Mouse (Mus musculus) forebrain, embryonic 13.5 days (tissue): ENCODE results near the gene Prrx2. TPM values are rescaled to one million over a fixed set of nuclear protein-coding genes. Genes with fewer than 3 reads are reported as not detected.
A peak's percentile ranks its signal among the peaks of the same experiment; 100 is the strongest.
"Not testable (repeated sequence)": the region's sequence is repeated elsewhere in the genome, so short reads cannot be mapped to it uniquely, and the experiment has no call there.

ENCODE experiments used
- ATAC-seq: fragments of 200-750 bp; cut with Nextera tagmentation; 2 replicates; pipeline ENCODE4 v1.8.0; 2017
- H3K27ac ChIP-seq: fragments of 300-500 bp; sonication (generic); 2 replicates; pipeline ENCODE4 v1.5.1; 2015; ENCODE audit warnings: inconsistent platforms, mild to moderate bottlenecking, moderate library complexity
- H3K27me3 ChIP-seq: fragments of 300-500 bp; sonication (generic); 2 replicates; pipeline ENCODE4 v1.6.1; 2015; ENCODE audit warnings: mild to moderate bottlenecking, inconsistent platforms
- H3K36me3 ChIP-seq: fragments of 300-500 bp; sonication (generic); 2 replicates; pipeline ENCODE4 v1.6.1; 2015; ENCODE audit warnings: mild to moderate bottlenecking, inconsistent platforms; ENCODE audit not compliant: poor library complexity, severe bottlenecking
- H3K4me1 ChIP-seq: fragments of 300-500 bp; sonication (generic); 2 replicates; pipeline ENCODE4 v1.6.1; 2015; ENCODE audit warnings: inconsistent platforms
- H3K4me2 ChIP-seq: fragments of 300-500 bp; sonication (generic); 2 replicates; pipeline ENCODE4 v1.6.1; 2015; ENCODE audit warnings: inconsistent platforms, mild to moderate bottlenecking, moderate library complexity
- H3K4me3 ChIP-seq: fragments of 300-500 bp; sonication (generic); 2 replicates; pipeline ENCODE4 v1.5.1; 2015; ENCODE audit warnings: mild to moderate bottlenecking, inconsistent platforms
- H3K9ac ChIP-seq: fragments of 300-500 bp; sonication (generic); 2 replicates; pipeline ENCODE4 v1.6.1; 2015; ENCODE audit warnings: mild to moderate bottlenecking, inconsistent platforms
- H3K9me3 ChIP-seq: fragments of 300-500 bp; sonication (generic); replicated peaks from 2 replicates; pipeline ENCODE4 v1.6.1; 2016; ENCODE audit warnings: inconsistent platforms
- WGBS: fragments of 180-500 bp; shearing (Covaris S2); methylation state at CpG from one replicate; pipeline ENCODE4 v1.1.7; 2015; 5-methylcytosine and 5-hydroxymethylcytosine counted together
- polyA plus RNA-seq: library from polyadenylated mRNA; unstranded; fragments of >200 nt; fragmentation: Nextera tagmentation; extraction: Ambion mirVana; gene quantifications from 2 replicates; pipeline ENCODE4 v1.2.1, GENCODE M21; 2015

The Prrx2 gene
- polyA plus RNA-seq, 1 experiment from 2014 or later, result 1.8 TPM

GRCm38 (mm10) chr2:30902256-30902655 is 67.5 kb downstream of the Prrx2 start:
- Histone ChIP-seq H3K36me3 (no peaks in the 10 kb centered on the region), H3K9ac (peak overlapping the region; percentile 62; the same call in 1 of the 2 replicates), H3K27me3 (0 out of 2 replicates have a peak, but pooled peaks cover 11% of the 10 kb centered on the region), H3K27ac (no peak overlapping the region), H3K4me3 (peak overlapping the region; percentile 34), H3K9me3 (no peaks in the 10 kb centered on the region), H3K4me2 (peak overlapping the region; percentile 66), H3K4me1 (peaks cover 16% of the 10 kb centered on the region)
- 38% methylated on average over 8 of the region's 8 CpGs for WGBS
- no peak for ATAC-seq

- Histone ChIP-seq H3K4me3 (peak overlapping the region; percentile 34), H3K9ac (peak overlapping the region; percentile 62), H3K4me2 (peak overlapping the region; percentile 66), H3K27me3 (0 out of 2 replicates have a peak, but pooled peaks cover 11% of the 10 kb centered on the region), H3K27ac (no peak overlapping the region), H3K9me3 (no peaks in the 10 kb centered on the region), H3K36me3 (no peaks in the 10 kb centered on the region), H3K4me1 (peaks cover 13% of the 10 kb centered on the region)
- 0 out of 2 replicates have a peak, but pooled peaks have one; percentile 45 for ATAC-seq
- 10% methylated on average over 37 of the region's 37 CpGs for WGBS
Measured at GRCm38 (mm10) chr2:30902726-30903722, 68.3 kb downstream of the Prrx2 start.

GRCm38 (mm10) chr2:30904231-30904630 is 69.5 kb downstream of the Prrx2 start:
- Histone ChIP-seq H3K4me3 (no peak overlapping the region), H3K27ac (no peak overlapping the region), H3K9me3 (no peaks in the 10 kb centered on the region), H3K27me3 (0 out of 2 replicates have a peak, but pooled peaks cover 11% of the 10 kb centered on the region), H3K4me1 (peaks cover 13% of the 10 kb centered on the region), H3K9ac (no peak overlapping the region), H3K36me3 (no peaks in the 10 kb centered on the region), H3K4me2 (no peak overlapping the region)
- ATAC-seq, result no peak
- WGBS, result 83% methylated on average over 6 of the region's 6 CpGs

GRCm38 (mm10) chr2:30904991-30905390 is 70.2 kb downstream of the Prrx2 start:
- Histone ChIP-seq H3K27me3 (0 out of 2 replicates have a peak, but pooled peaks cover 11% of the 10 kb centered on the region), H3K4me3 (no peak overlapping the region), H3K9me3 (no peaks in the 10 kb centered on the region), H3K36me3 (no peaks in the 10 kb centered on the region), H3K27ac (no peak overlapping the region), H3K4me1 (peaks cover 13% of the 10 kb centered on the region), H3K9ac (no peak overlapping the region), H3K4me2 (no peak overlapping the region)
- no peak for ATAC-seq
- WGBS, result 86% methylated on average over 7 of the region's 7 CpGs

- Histone ChIP-seq H3K4me1 (peaks cover 13% of the 10 kb centered on the region), H3K9me3 (no peaks in the 10 kb centered on the region), H3K27me3 (0 out of 2 replicates have a peak, but pooled peaks cover 11% of the 10 kb centered on the region), H3K9ac (no peak overlapping the region), H3K4me2 (no peak overlapping the region), H3K27ac (no peak overlapping the region), H3K36me3 (no peaks in the 10 kb centered on the region), H3K4me3 (no peak overlapping the region)
- WGBS, result 85% methylated on average over 8 of the region's 8 CpGs
- ATAC-seq, result no peak
Measured at GRCm38 (mm10) chr2:30905906-30906305, 71.1 kb downstream of the Prrx2 start.

GRCm38 (mm10) chr2:30906641-30907040 is 71.9 kb downstream of the Prrx2 start:
- H3K4me1 ChIP-seq, result peaks cover 13% of the 10 kb centered on the region
- H3K36me3 ChIP-seq, result no peaks in the 10 kb centered on the region
- no peak overlapping the region for H3K4me3 ChIP-seq
- whole genome bisulfite sequencing, result 77% methylated on average over 4 of the region's 4 CpGs
- no peak overlapping the region for H3K27ac ChIP-seq
- 0 out of 2 replicates have a peak, but pooled peaks cover 11% of the 10 kb centered on the region for H3K27me3 ChIP-seq
- H3K9me3 ChIP-seq, result no peaks in the 10 kb centered on the region
- no peak overlapping the region for H3K9ac ChIP-seq
- no peak overlapping the region for H3K4me2 ChIP-seq
- ATAC-seq, result no peak

GRCm38 (mm10) chr2:30912291-30912773 is 77.6 kb downstream of the Prrx2 start:
- Histone ChIP-seq H3K27me3 (no peaks in the 10 kb centered on the region), H3K9ac (no peak overlapping the region), H3K27ac (no peak overlapping the region), H3K4me2 (no peak overlapping the region), H3K4me1 (no peaks in the 10 kb centered on the region; the same call in 1 of the 2 replicates), H3K9me3 (no peaks in the 10 kb centered on the region), H3K36me3 (no peaks in the 10 kb centered on the region), H3K4me3 (no peak overlapping the region)
- ATAC-seq, result no peak
- WGBS, result 65% methylated on average over 4 of the region's 4 CpGs

GRCm38 (mm10) chr2:30913022-30913421 is 78.2 kb downstream of the Prrx2 start:
- no peak overlapping the region for H3K27ac ChIP-seq

GRCm38 (mm10) chr2:30914836-30915235 is 80.1 kb downstream of the Prrx2 start:
- Histone ChIP-seq H3K4me3 (no peak overlapping the region), H3K9ac (no peak overlapping the region), H3K4me1 (no peaks in the 10 kb centered on the region; the same call in 1 of the 2 replicates), H3K36me3 (no peaks in the 10 kb centered on the region), H3K27me3 (no peaks in the 10 kb centered on the region), H3K9me3 (no peaks in the 10 kb centered on the region), H3K4me2 (no peak overlapping the region), H3K27ac (no peak overlapping the region)
- WGBS, result 27% methylated on average over 3 of the region's 3 CpGs
- ATAC-seq, result no peak

More at GRCm38 (mm10) chr2:30913022-30913421, 78.2 kb downstream of the Prrx2 start:
- no peak overlapping the region for H3K4me2 ChIP-seq
- no peak for ATAC-seq
- no peaks in the 10 kb centered on the region for H3K36me3 ChIP-seq
- H3K9me3 ChIP-seq, result no peaks in the 10 kb centered on the region
- no peak overlapping the region for H3K9ac ChIP-seq
- no peaks in the 10 kb centered on the region for H3K27me3 ChIP-seq
- 86% methylated on average over 8 of the region's 8 CpGs for WGBS
- no peaks in the 10 kb centered on the region; the same call in 1 of the 2 replicates for H3K4me1 ChIP-seq
- H3K4me3 ChIP-seq, result no peak overlapping the region

- H3K9me3 ChIP-seq, result no peaks in the 10 kb centered on the region
- H3K4me1 ChIP-seq, result no peaks in the 10 kb centered on the region; the same call in 1 of the 2 replicates
- no peaks in the 10 kb centered on the region for H3K27me3 ChIP-seq
- no peaks in the 10 kb centered on the region for H3K36me3 ChIP-seq
- 67% methylated on average over 5 of the region's 5 CpGs for WGBS
- ATAC-seq, result no peak
- H3K4me3 ChIP-seq, result no peak overlapping the region
- no peak overlapping the region for H3K9ac ChIP-seq
- H3K27ac ChIP-seq, result no peak overlapping the region
- no peak overlapping the region for H3K4me2 ChIP-seq
Measured at GRCm38 (mm10) chr2:30915376-30915775, 80.6 kb downstream of the Prrx2 start.

GRCm38 (mm10) chr2:30915933-30916332 is 81.2 kb downstream of the Prrx2 start:
- not testable (repeated sequence) for H3K36me3 ChIP-seq, H3K4me2 ChIP-seq, H3K27ac ChIP-seq, H3K4me1 ChIP-seq, H3K9ac ChIP-seq, H3K9me3 ChIP-seq, ATAC-seq, H3K27me3 ChIP-seq, H3K4me3 ChIP-seq
- WGBS, result 85% methylated on average over 6 of the region's 6 CpGs

- H3K27ac ChIP-seq, result no peak overlapping the region
- H3K4me3 ChIP-seq, result no peak overlapping the region
- no peak overlapping the region for H3K9ac ChIP-seq
- no peaks in the 10 kb centered on the region for H3K9me3 ChIP-seq
- ATAC-seq, result no peak
- H3K36me3 ChIP-seq, result no peaks in the 10 kb centered on the region
- H3K4me1 ChIP-seq, result no peaks in the 10 kb centered on the region; the same call in 1 of the 2 replicates
- no peaks in the 10 kb centered on the region for H3K27me3 ChIP-seq
- no peak overlapping the region for H3K4me2 ChIP-seq
- 91% methylated on average over 7 of the region's 7 CpGs for WGBS
Measured at GRCm38 (mm10) chr2:30917649-30918048, 82.9 kb downstream of the Prrx2 start.
